Mouse (Mus musculus): Measurements from ENCODE around the gene Sacs.
A peak's percentile ranks its signal among the peaks of the same experiment; 100 is the strongest.

The Sacs gene

DNA sequence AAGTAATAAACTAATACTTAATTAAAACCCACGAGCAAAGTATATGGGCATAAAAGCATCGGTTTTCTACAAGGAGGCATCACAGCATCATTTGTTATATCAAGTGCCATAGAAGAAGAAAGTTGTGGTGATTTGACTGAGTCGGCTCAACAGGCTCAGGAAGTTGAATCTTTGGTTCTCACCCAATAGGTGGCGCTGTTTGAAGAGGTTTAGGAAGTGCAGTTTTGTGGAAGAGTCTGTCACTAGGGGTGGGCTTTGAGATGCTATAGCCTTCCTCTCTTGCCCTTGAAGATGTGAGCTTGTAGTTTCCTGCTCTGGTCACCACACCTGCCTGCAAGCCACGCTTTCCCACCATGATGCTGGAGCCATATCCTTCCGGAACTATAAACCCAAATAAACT lies 104.4 kb downstream of the Sacs start:
- no peak for DNase-seq

DNA sequence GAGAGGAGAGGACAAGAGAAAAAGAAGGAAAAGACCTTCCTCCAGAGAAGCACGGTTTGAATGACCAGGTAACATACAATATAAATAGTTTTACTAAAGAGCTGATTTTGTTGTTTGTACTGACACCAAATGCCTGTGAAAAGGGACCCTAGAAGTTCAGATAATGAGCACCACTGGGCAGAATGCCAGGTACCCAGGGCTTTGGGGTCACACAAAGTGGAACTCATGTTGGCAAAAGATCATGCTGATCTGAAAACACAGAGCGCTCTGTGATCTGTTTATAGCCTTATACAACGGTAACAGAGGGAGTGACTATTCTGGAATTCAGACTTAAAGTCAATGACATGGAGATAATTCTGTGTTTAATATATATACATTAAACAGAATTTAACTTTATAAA lies 108.2 kb downstream of the Sacs start:
- DNase-seq: no peak

DNA sequence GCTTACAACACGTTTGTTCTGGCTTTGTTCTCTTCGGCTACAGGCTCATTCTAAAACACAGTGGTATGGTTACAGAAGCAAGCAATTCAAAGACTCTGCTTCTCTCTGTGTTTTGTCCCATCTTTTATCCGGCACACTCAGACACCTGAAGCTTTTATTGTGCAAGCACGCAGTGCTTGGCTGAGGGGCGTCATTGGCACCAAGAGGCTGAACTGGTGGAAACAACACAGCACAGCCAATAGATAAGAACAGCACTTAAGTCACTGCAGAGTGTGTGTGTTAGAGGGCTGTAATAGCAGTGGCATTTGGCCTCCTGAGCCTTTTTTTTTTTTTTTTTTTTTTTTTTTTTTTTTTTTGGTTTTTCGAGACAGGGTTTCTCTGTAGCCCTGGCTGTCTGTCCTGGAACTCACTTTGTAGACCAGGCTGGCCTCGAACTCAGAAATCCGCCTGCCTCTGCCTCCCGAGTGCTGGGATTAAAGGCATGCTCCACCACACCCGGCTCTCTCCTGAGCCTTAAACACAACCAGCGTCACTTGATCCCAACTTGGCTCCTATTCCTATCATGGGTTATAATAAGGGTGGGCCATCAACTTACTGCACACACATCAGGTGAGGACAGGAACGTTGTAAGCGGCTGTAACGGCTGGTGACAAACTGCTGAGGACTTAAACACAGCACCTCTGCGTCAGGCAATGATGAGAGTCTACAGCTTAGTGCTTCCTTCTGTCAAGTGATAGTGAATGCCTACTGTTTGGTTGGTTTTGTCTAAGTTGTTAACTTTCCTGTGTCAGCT lies 114.5 kb downstream of the Sacs start:
- no peak for DNase-seq

DNA sequence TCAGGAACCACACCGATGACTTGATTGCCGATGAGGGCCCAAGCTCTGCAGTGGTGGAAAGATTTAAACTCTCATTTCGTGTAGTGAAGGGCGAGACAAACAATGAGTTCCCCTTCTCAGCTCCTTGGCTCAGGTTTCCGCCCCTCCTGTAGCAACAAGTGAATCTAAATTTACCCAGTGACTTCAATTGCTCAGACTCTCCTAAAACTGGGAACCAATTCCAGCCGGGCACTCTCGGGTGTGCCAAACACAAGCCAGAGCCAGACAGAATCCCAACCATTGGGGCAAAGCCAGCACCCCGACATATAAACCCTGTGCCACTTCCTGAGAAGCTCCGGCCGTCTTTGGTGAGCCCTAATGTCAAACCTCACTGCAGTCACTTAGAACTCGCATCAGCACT lies 120.1 kb downstream of the Sacs start, which contains the start of gene Sgcg:
TSS of gene Sgcg (minus strand) at position 139 of the 400 bp plus-strand sequence.
- no peak for DNase-seq

DNA sequence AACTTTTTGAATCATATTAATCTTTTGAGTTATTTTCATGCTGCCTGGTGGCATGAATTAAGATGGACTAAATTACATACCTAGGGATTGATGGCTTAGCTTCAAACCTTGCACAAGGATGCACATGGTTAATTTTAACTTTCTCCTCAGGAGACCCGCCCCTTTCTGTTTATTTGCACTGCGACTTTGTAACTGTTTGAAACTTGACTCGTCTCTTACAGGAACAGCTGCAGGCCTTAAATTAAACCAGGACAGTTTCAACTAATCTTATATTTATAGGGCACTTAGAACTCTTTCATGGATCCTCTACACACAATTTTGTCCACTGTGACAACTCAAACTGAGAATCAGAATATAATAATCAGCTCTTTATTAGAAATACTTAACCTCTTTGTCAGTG lies 120.8 kb downstream of the Sacs start:
- DNase-seq: no peak

DNA sequence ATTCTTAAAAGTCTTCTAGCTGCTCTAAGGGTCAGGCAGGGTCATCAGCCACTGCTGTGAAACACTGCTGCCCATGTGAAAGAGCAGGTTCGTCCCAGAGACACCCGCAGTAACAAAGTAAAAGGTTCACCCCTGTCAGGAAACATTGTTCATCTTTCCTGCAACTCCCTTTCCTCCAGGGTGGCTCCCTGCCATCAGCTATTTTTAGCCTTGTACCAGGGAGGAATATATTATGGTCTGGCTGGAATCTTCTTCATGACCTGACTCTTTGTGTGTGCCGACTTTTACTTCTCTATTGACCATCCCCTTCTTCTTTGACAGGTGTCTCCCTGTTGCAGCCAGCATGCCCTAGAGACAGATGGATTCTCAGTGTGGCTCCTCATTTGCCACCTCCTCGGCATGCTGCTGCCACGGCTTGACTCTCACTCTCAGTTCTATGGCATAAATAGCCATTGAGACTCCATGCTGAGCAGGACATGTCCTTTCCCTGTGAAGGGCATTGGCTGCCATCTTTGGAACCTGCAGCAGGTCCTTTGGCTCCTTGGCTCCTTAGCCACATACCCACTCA lies 129.7 kb downstream of the Sacs start:
- DNase-seq: no peak

DNA sequence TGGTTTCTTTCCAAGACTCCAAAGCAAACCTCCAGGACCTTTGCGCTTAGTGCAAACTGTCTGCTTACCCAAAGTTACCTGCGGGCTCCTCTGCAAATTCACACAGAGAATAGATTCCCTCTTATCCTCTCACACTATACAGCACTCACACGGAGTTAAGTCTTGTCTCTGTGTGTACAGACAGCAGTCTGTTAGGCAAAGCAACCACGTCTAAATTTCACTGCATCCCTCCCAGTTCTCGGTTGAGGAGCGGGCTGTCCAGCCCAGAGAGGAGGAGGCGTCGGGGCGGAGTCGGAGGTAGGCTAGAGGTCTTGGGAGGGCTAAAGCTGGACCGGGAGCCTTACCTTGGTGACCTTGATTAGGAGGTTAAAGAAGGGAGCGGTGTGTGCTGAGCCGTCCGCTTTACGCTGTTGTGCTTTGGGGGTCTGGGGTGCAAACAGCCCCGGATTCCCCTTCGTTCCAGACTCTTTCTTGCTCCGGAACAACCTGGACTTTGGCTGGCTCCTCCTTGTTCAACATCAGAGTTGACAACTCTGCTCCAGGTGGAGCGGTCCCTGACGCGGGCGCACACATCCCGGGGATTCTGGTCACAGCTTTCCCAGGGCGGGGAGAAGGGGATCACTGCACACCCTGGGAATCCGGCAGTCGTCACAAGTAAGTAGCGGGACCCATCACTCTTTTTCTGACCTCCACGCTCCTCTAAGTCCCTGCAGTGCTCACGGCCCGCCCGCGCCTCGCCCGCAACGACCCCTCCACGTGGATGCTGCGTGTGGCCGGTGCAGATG lies 136.3 kb downstream of the Sacs start:
- no peak for DNase-seq

DNA sequence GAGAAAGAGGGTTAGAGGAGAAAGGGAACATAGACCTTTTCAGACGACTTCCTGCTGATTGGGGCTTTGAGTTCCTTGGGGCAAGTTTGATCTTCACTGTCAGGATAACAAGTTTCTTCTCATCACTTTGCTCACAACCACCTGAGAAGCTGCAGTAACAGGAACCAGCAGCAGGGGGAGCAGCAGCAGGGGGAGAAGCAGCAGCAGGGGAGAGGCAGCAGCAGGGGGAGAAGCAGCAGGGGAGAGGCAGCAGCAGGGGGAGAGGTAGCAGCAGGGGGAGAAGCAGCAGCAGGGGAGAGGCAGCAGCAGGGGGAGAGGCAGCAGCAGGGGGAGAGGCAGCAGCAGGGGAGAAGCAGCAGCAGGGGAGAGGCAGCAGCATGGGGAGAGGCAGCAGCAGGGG lies 139.0 kb downstream of the Sacs start:
- peak in 1 of 2 experiments; percentile 18 for DNase-seq

DNA sequence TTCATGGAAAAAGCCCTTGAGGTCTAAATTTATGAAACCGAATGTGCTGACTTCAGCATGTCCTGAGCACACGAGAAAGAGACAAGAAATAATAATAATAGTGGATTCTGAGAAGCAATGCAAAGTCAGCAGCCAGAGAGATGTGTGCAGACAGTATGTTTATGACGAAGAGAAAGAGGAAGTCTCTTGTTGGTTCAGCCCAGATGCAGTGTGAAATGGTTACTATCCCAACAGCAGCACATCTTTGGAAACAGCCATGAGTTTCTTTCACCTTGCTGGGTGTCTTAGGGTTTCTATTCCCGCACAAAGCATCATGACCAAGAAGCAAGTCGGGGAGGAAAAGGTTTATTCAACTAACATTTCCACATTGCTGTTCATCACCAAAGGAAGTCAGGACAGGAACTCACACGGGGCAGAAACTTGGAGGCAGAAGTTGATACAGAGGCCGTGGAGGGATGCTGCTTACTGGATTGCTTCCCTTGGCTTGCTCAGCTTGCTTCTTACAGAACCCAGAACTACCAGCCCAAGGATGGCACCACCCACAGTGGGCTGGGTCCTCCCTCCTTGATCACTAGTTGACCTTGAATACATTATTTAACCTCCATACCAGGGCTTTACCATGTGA lies 140.5 kb downstream of the Sacs start:
- DNase-seq: no peak

DNA sequence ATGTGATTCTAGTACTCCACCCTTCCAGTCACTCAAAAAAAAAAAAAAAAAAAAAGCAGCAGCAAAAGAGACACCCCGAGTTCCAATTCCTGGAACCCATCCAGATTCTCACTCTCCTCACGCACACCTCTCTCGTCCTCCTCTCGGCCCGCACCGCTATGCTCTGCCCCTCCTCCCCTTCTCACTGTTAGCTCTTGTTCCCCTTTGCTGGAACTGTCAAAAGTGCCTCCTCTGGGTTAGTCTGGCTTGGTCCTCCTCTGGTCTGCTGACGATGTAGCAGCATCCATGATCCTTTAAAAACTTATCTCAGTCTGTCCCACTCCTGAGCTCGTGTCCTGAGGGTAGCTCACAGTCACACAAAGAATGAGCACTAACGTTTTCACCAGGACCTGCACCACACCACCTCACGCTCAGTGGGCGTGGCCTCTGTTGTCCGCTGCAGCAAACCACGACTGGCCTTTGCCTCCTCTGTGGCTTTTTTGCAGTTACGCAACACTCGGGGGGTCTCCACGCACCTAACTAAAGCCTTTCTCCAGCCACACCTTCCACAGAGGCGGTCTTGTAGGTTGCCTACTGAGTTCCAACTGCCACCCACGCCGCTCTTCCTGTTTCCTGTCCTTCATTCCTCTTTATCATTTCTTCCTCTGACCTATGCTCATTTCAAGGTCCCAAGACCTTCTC lies 150.5 kb downstream of the Sacs start:
- DNase-seq: no peak
